Mouse (Mus musculus): Measurements from ENCODE around the gene Fads2. TPM values are rescaled to one million over a fixed set of nuclear protein-coding genes. Genes with fewer than 3 reads are reported as not detected.

Fads2 gene
- polyA plus RNA-seq, 1 experiment from 2014 or later, result 149 TPM

DNA sequence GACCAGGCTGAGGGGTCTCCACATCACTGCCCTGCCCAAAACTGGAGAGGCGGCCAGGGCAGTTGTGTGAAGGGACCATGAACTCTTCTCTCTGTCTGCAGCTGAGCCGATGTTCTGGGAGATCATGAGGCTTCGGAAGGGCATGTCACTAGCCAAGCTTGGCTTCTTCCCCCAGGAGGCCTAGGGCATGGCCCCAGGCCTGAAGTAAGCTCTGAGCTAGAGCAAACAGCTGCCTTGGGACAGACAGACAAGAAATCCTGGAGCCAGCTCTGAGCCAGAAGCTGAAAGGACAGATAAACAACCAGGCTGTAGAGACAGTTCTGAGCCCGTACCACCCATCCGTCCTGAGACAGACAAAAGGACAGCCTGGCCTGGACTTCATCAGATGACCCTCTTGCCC is 67.2 kb downstream of the Fads2 start:
- Histone ChIP-seq H3K27me3 (peaks cover 8% of the 10 kb centered on the region; the same call in 1 of the 2 replicates), H3K27ac (no peak overlapping the region), H3K36me3 (no peaks in the 10 kb centered on the region), H3K9me3 (no peaks in the 10 kb centered on the region), H3K9ac (no peak overlapping the region; the same call in 1 of the 2 replicates), H3K4me1 (replicated peaks) (peaks cover 5% of the 10 kb centered on the region; the same call in 1 of the 2 replicates), H3K4me3 (no peak overlapping the region), H3K4me2 (no peak overlapping the region)
- 82% methylated on average over 5 of the region's 5 CpGs for WGBS
- ATAC-seq (ENCODE audit: low FRiP score), result peak; percentile 7; the same call in 1 of the 2 replicates

DNA sequence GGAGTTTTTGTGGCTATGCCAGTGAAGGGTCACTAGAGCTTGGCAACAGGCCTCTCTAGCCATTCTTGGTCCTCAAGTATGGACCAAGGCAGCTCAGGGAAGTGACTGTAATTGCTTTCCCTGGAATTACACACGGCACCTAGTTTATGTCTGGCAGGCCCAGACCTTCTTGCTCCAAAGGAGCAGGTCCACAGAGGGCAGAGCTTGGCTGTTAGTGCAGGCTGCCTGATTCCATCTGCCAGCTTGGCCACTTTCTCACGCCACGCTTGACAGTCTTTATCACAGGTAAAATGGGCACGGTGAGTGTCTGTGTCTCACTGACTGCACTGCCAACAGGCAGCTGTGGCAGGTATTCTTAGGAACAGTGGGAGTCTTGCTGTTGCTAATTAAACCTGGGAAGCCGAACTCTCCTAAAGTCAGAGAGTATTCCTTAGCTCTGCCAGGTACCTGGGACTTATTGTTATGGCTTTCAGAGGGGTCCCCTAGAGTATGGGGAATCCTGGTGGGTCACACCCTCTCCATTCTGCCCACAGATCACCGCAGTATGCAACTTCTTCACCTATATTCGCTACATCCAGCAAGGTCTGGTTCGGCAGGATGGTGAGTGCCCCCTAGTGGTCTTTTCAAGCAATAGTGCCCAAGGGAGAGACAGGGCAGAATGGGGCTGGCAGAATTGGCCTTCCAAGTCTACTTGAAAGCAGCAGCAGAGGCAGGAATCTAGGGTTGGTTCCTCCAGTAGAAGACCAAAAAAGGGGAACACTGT is 68.2 kb downstream of the Fads2 start:
- 41% methylated on average over 8 of the region's 8 CpGs for WGBS
- no peaks in the 10 kb centered on the region for H3K9me3 ChIP-seq
- H3K27ac ChIP-seq, result no peak overlapping the region
- 0 out of 2 replicates have a peak overlapping the region, but pooled peaks have one; percentile 4 for H3K9ac ChIP-seq
- no peak overlapping the region for H3K4me3 ChIP-seq
- ATAC-seq (ENCODE audit: low FRiP score), result 0 out of 2 replicates have a peak, but pooled peaks have one; percentile 22
- H3K4me2 ChIP-seq, result no peak overlapping the region
- no peaks in the 10 kb centered on the region; the same call in 1 of the 2 replicates for H3K4me1 ChIP-seq (replicated peaks)
- peaks cover 1% of the 10 kb centered on the region for H3K36me3 ChIP-seq
- H3K27me3 ChIP-seq, result peaks cover 8% of the 10 kb centered on the region; the same call in 1 of the 2 replicates

DNA sequence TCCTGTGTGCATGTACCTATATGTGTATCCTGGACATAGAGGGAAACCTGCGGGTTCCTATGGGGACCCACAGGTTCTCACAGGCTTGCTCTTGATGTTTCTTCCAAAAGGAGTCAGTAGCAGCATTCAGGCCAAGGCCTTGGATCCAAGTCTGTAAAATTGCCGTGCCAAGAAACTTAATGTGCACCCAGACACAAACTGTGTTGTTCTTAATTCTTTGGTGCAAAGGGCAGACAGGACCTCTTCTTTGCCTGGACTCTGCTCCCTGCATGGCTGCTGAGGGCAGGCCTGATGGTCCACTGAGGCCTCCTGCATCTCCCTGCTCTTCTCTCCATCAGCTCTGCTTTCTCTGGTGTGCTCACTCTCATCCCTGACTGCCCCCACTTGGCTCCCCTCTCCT is 71.8 kb downstream of the Fads2 start:
- H3K9me3 ChIP-seq, result no peaks in the 10 kb centered on the region
- H3K27ac ChIP-seq, result no peak overlapping the region
- ATAC-seq (ENCODE audit: low FRiP score), result no peak
- H3K36me3 ChIP-seq, result peaks cover 15% of the 10 kb centered on the region
- H3K4me2 ChIP-seq, result no peak overlapping the region
- no peak overlapping the region for H3K9ac ChIP-seq
- peaks cover 8% of the 10 kb centered on the region for H3K4me1 ChIP-seq (replicated peaks)
- 85% methylated on average over 2 of the region's 2 CpGs for WGBS
- peaks cover 8% of the 10 kb centered on the region; the same call in 1 of the 2 replicates for H3K27me3 ChIP-seq
- H3K4me3 ChIP-seq, result no peak overlapping the region

DNA sequence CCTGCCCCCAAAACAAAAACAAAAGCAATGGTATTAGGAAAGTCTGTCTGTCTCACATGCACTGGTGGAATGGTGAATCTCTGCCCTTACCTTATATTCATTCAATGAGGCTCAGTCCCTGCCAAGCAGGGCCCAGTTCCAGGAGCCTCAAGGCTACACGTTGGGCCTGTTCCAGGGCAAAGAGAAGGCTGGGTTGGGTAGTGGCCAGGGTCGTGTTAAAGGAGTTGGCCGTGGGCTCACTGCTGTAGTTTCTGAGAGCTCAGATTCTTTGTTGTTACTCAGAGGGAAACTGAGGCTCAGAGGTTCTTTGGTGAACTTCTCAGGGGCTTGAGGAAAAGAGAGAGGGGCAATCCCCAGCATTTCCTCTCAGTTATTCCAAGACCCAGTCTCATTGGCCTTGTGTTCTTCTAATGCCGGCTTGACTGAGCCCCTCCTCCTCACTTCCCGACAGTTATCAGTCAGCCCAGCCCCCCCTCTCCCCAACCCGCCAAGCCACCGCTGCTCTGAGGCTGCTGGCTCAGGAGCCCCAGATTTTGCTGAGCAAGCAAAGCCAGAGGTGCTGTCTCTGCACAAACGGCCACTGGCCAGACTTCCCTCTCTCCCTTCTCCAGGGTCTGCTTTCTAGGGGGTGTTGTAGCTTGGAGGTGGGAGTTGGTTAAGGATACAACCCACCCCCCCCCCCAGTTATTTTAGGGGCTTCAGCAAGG is 76.2 kb downstream of the Fads2 start:
- Histone ChIP-seq H3K4me1 (replicated peaks) (peaks cover 22% of the 10 kb centered on the region), H3K9ac (no peak overlapping the region), H3K4me2 (no peak overlapping the region), H3K9me3 (no peaks in the 10 kb centered on the region), H3K27me3 (no peaks in the 10 kb centered on the region), H3K27ac (peak overlapping the region; percentile 64), H3K36me3 (peaks cover 15% of the 10 kb centered on the region), H3K4me3 (no peak overlapping the region)
- WGBS, result 18% methylated on average over 8 of the region's 8 CpGs
- peak; percentile 34 for ATAC-seq (ENCODE audit: low FRiP score)

DNA sequence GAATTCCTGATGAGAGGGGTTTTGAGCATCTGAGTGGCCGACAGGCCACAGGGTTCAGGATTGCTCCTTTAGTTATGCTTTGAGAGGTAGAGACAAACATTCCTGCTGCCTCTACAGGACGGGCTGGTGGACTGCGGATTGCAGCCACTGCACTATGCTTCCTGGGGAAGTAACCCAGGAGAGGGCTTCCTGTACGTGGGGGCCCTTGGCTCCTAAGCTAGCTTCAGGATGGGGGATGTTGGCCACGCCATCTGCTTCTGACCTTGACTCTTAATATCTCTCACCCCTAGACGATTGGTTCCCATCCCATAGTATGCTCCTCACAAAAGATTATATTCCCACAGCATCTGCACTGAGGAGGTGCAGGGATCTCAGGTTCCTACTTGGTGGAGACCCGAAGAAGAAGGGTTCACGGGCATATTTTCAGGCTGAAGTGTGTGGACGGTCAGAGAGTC is 78.2 kb downstream of the Fads2 start:
- H3K36me3 ChIP-seq, result peaks cover 13% of the 10 kb centered on the region
- H3K4me1 ChIP-seq (replicated peaks), result peaks cover 38% of the 10 kb centered on the region
- no peak overlapping the region for H3K4me3 ChIP-seq
- no peak overlapping the region for H3K9ac ChIP-seq
- no peaks in the 10 kb centered on the region for H3K9me3 ChIP-seq
- H3K27me3 ChIP-seq, result peaks cover 9% of the 10 kb centered on the region; the same call in 1 of the 2 replicates
- 64% methylated on average over 9 of the region's 9 CpGs for WGBS
- no peak overlapping the region for H3K27ac ChIP-seq
- no peak overlapping the region for H3K4me2 ChIP-seq
- ATAC-seq (ENCODE audit: low FRiP score), result no peak

DNA sequence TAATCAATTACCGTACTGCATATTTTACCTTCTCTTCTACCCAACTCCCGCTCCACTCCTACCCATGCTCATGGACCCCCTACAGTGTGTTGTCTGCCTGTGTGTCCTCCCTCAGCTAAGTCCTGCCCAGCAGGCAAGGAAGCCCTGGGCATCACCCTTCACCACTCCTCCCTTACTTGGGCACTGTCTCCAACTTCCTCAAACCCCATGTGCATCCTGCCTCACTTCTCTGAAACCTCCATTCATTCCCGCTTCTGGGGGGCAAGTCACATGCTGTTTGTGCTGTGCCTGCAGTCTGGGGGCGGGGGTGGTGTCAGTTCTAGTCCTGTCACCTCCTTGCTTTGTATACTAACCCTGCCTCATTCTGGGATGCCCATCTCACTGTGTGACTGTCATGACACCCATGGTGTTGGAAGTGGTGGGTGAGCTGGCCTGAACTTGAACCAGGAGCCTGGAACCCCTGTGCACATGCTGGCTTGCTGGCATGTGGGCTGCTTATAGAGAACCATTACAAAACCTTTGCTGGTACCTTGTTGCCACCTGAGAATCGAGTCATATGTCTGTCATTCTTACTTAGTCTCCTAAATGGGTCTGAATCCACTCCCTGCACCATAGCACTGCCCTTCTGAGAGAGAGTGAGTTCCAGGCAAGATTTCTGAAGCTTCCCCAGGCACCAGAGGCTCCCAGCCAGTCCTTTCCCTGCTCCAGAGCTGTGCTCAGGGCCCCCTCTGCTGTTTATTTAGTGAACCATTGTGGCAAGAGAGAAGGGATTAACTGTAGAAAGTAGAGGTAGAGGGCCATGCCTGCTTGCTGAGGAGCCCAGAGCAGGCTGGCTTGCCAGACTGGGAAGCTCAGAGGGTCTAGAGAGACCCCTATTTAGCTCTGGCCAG is 78.9 kb downstream of the Fads2 start:
- no peaks in the 10 kb centered on the region for H3K9me3 ChIP-seq
- H3K9ac ChIP-seq, result 0 out of 2 replicates have a peak overlapping the region, but pooled peaks have one; percentile 13
- peaks cover 6% of the 10 kb centered on the region for H3K36me3 ChIP-seq
- no peak overlapping the region for H3K4me2 ChIP-seq
- H3K4me3 ChIP-seq, result no peak overlapping the region
- peaks cover 9% of the 10 kb centered on the region; the same call in 1 of the 2 replicates for H3K27me3 ChIP-seq
- peaks cover 45% of the 10 kb centered on the region for H3K4me1 ChIP-seq (replicated peaks)
- 0 out of 2 replicates have a peak overlapping the region, but pooled peaks have one; percentile 2 for H3K27ac ChIP-seq
- WGBS, result 63% methylated on average over 5 of the region's 5 CpGs
- no peak for ATAC-seq (ENCODE audit: low FRiP score)

DNA sequence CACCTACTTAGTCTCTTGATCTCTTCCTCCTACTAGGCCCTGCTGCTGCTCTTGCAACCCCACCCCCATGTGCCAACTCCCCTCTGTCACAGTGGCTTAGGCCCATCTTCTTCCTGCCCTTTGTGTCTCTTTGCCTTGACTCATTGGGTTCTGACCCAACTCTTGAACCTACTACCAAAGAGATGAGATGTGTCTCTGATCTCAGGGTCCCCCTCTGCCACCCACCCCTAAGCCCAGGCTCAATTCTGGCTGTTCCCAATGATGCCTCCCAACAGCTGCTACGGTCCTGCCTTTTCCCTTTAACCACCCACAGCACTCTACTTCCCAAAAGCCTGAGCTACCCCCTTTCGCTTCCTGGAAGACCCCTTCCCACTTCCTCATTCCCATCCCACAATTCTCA is 79.6 kb downstream of the Fads2 start:
- no peak overlapping the region for H3K4me3 ChIP-seq
- no peak overlapping the region for H3K27ac ChIP-seq
- ATAC-seq (ENCODE audit: low FRiP score), result no peak
- peaks cover 47% of the 10 kb centered on the region for H3K4me1 ChIP-seq (replicated peaks)
- peaks cover 9% of the 10 kb centered on the region; the same call in 1 of the 2 replicates for H3K27me3 ChIP-seq
- peaks cover under 1% of the 10 kb centered on the region; the same call in 1 of the 2 replicates for H3K36me3 ChIP-seq
- no peaks in the 10 kb centered on the region for H3K9me3 ChIP-seq
- no peak overlapping the region for H3K4me2 ChIP-seq
- 88% methylated on average over 2 of the region's 2 CpGs for WGBS
- no peak overlapping the region for H3K9ac ChIP-seq

DNA sequence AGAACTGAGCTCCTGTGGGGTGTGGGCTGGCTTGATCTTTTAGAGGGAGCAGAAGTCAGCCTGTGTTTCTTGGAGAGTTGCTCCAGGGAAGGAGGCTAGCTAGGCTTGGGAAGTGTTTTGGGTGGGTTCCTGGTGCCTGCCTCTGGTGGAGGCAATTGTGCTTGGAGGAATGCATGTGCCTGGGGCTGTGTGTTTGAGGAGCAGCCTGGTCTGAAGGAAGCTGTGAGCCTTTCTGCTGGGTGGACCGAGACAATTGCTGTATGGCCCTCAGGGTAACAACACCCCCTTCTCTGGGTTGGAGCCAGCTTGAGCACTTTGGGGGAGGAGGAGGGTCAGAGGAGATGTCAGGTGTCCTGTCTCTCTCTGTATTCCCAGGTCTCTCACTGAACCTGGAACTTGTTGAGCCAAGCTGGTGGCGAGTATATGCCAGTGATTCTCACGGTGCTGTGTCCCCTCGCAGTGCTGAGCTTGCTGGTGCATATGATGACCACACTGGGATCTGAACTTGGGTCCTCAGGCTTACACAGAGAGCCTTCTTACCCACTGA is 82.3 kb downstream of the Fads2 start:
- Histone ChIP-seq H3K9me3 (no peaks in the 10 kb centered on the region), H3K27me3 (peaks cover 9% of the 10 kb centered on the region; the same call in 1 of the 2 replicates), H3K36me3 (no peaks in the 10 kb centered on the region), H3K4me3 (peak overlapping the region; percentile 54), H3K9ac (peak overlapping the region; percentile 78), H3K27ac (no peak overlapping the region), H3K4me2 (peak overlapping the region; percentile 81), H3K4me1 (replicated peaks) (peaks cover 39% of the 10 kb centered on the region)
- WGBS, result 76% methylated on average over 4 of the region's 4 CpGs
- ATAC-seq (ENCODE audit: low FRiP score), result no peak

DNA sequence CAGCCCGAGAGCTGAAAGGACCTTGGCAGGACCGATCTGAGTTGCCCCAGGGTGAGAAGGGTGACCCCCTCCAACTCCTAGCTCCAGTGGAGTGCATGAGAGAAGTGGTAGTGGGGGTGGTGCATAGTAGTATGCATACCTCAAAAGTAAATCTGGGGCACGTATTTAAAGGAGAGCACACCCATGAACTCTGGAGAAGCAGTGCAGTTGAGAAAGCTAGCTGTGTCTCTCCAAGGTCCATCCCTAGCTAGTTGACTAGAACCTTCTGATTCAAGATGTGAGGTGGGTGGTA is 83.1 kb downstream of the Fads2 start:
- no peak; the same call in 1 of the 2 replicates for ATAC-seq (ENCODE audit: low FRiP score)
- WGBS, result 6% methylated on average over 3 of the region's 3 CpGs
- Histone ChIP-seq H3K36me3 (no peaks in the 10 kb centered on the region), H3K9ac (peak overlapping the region; percentile 78), H3K27me3 (peaks cover 9% of the 10 kb centered on the region; the same call in 1 of the 2 replicates), H3K4me3 (peak overlapping the region; percentile 54), H3K27ac (peak overlapping the region; percentile 62; the same call in 1 of the 2 replicates), H3K9me3 (no peaks in the 10 kb centered on the region), H3K4me1 (replicated peaks) (peaks cover 39% of the 10 kb centered on the region), H3K4me2 (peak overlapping the region; percentile 81)

DNA sequence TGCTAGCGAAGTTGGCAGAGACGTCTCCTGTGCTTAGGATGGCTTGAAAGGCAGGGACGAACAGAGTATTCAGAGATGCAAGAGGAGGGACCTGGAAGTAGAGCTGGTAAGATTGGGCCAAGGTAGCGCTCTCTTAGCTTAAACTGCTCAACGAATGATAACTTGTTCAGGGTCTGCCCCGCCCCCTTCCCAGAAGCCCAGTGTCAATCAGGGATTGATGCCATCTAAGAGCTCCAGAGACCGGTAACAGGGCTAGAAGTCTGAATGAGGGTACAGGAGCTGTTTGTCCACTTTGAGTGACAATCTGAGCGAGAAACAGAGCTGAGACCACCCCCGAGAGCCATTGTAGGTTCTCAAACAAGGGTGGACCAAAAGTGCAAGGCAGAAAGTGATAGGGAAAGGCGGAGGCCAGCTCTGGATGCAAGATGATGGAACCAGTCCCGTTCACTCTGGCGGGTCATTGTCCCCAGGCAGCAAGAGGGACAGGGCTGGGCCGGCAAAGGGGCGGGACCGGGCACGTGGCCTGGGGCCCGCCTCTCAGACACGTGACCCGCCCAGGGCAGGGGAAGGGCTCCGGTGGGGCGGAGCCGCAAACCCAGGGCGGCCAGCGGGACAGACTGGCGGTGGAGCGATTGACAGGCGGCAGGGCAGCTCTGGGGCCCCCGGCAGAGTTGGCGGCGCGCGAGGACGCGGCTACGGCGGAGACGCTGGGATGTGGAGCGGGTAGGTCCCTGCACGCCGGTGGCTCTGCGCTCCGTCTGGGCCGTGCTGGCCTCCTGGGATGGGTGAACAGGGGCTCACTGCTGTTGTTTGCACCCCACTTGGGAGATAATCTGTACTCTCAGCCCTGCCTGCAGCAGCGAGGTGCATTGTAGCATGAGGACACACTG is 83.7 kb downstream of the Fads2 start:
- Histone ChIP-seq H3K9ac (peak overlapping the region; percentile 78), H3K4me3 (peak overlapping the region; percentile 54), H3K27ac (peak overlapping the region; percentile 62), H3K4me2 (peak overlapping the region; percentile 81), H3K4me1 (replicated peaks) (peaks cover 38% of the 10 kb centered on the region), H3K27me3 (peaks cover 9% of the 10 kb centered on the region; the same call in 1 of the 2 replicates), H3K36me3 (no peaks in the 10 kb centered on the region), H3K9me3 (no peaks in the 10 kb centered on the region)
- 5% methylated on average over 44 of the region's 44 CpGs for WGBS
- ATAC-seq (ENCODE audit: low FRiP score), result peak; percentile 95

DNA sequence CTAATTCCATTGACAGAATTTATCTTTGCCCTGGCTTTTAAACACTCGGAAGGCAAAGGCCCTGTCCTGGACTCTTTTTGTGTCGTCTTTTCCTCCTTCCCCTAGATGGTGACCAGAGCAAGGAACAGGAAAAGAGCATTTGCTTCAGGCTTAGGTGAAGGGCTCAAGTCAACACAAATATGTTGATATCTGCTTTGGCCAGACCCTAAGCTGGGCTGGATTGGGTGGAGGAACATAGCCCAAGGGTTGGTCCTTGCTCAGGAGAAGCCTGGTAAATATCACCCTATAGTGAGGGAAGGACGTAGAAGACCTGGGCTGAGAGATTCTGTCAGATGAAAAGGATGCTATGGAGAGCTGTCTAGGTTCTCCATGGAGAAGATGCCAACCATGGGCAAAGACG is 85.4 kb downstream of the Fads2 start:
- H3K4me3 ChIP-seq, result no peak overlapping the region
- H3K36me3 ChIP-seq, result no peaks in the 10 kb centered on the region
- peaks cover 29% of the 10 kb centered on the region for H3K4me1 ChIP-seq (replicated peaks)
- H3K27ac ChIP-seq, result no peak overlapping the region
- H3K9ac ChIP-seq, result no peak overlapping the region
- no peak for ATAC-seq (ENCODE audit: low FRiP score)
- no peak overlapping the region for H3K4me2 ChIP-seq
- 93% methylated on average over 4 of the region's 4 CpGs for WGBS
- peaks cover 9% of the 10 kb centered on the region; the same call in 1 of the 2 replicates for H3K27me3 ChIP-seq
- H3K9me3 ChIP-seq, result no peaks in the 10 kb centered on the region

All from hindbrain, embryonic 13.5 days (tissue).